Mouse (Mus musculus) adrenal gland, postnatal 14 days (tissue): ENCODE measurements around the gene Thsd4. TPM values are rescaled to one million over a fixed set of nuclear protein-coding genes. Genes with fewer than 3 reads are reported as not detected.

ENCODE experiments used
- DNase-seq: peaks from one replicate; pipeline ENCODE4 v3.0.0; 2021; ENCODE audit warnings: mixed read lengths
- total RNA-seq: library from RNA; stranded (reverse); gene quantifications from 2 replicates; pipeline ENCODE4 v1.2.3, GENCODE M21; 2021

The Thsd4 gene
- total RNA-seq, 1 experiment from 2014 or later = 7.7 TPM

GRCm38 (mm10) chr9:60147401-60147800 is 374.4 kb downstream of the Thsd4 start:
- DNase-seq = no peak

- no peak for DNase-seq
Measured at GRCm38 (mm10) chr9:60143816-60144215, 378.0 kb downstream of the Thsd4 start.

GRCm38 (mm10) chr9:60141081-60141514 is 380.7 kb downstream of the Thsd4 start:
- no peak for DNase-seq

GRCm38 (mm10) chr9:60140411-60140810 is 381.4 kb downstream of the Thsd4 start:
- no peak for DNase-seq

GRCm38 (mm10) chr9:60139446-60139845 is 382.4 kb downstream of the Thsd4 start:
- no peak for DNase-seq

- DNase-seq = no peak
Measured at GRCm38 (mm10) chr9:60129235-60129991, 392.4 kb downstream of the Thsd4 start.

GRCm38 (mm10) chr9:60126961-60127360 is 394.9 kb downstream of the Thsd4 start:
- DNase-seq = no peak

- DNase-seq = no peak
Measured at GRCm38 (mm10) chr9:60124102-60124501, 397.7 kb downstream of the Thsd4 start.

- DNase-seq = no peak
Measured at GRCm38 (mm10) chr9:60123066-60123465, 398.8 kb downstream of the Thsd4 start.

- DNase-seq = peak; percentile 19
Measured at GRCm38 (mm10) chr9:60119846-60120245, 402.0 kb downstream of the Thsd4 start.

GRCm38 (mm10) chr9:60117831-60118230 is 404.0 kb downstream of the Thsd4 start:
- no peak for DNase-seq

GRCm38 (mm10) chr9:60115711-60116247 is 406.1 kb downstream of the Thsd4 start:
- DNase-seq = no peak

GRCm38 (mm10) chr9:60115306-60115705 is 406.5 kb downstream of the Thsd4 start:
- no peak for DNase-seq

- no peak for DNase-seq
Measured at GRCm38 (mm10) chr9:60110200-60110599, 411.6 kb downstream of the Thsd4 start.

- DNase-seq = no peak
Measured at GRCm38 (mm10) chr9:60106683-60107082, 415.2 kb downstream of the Thsd4 start.

- DNase-seq = no peak
Measured at GRCm38 (mm10) chr9:60106106-60106505, 415.7 kb downstream of the Thsd4 start.

- DNase-seq = no peak
Measured at GRCm38 (mm10) chr9:60094211-60094610, 427.6 kb downstream of the Thsd4 start.

- DNase-seq = no peak
Measured at GRCm38 (mm10) chr9:60092428-60092827, 429.4 kb downstream of the Thsd4 start.

- DNase-seq = no peak
Measured at GRCm38 (mm10) chr9:60089441-60089840, 432.4 kb downstream of the Thsd4 start.

GRCm38 (mm10) chr9:60088101-60088500 is 433.7 kb downstream of the Thsd4 start:
- peak; percentile 80 for DNase-seq

- peak; percentile 81 for DNase-seq
Measured at GRCm38 (mm10) chr9:60082107-60082581, 439.7 kb downstream of the Thsd4 start.

GRCm38 (mm10) chr9:60077761-60078160 is 444.1 kb downstream of the Thsd4 start:
- DNase-seq = no peak

GRCm38 (mm10) chr9:60076396-60076795 is 445.4 kb downstream of the Thsd4 start:
- DNase-seq = no peak
